Mouse (Mus musculus): ENCODE data around the gene 2010300C02Rik. TPM values are rescaled to one million over a fixed set of nuclear protein-coding genes. Genes with fewer than 3 reads are reported as not detected.

2010300C02Rik gene
- 33.5 TPM for polyA plus RNA-seq (2014; fragmentation: Illumina TruSeq; extraction: RNeasy Lipid Tissue Mini Kit (QIAGEN cat#74804); ENCODE audit: low read depth, low replicate concordance)

DNA sequence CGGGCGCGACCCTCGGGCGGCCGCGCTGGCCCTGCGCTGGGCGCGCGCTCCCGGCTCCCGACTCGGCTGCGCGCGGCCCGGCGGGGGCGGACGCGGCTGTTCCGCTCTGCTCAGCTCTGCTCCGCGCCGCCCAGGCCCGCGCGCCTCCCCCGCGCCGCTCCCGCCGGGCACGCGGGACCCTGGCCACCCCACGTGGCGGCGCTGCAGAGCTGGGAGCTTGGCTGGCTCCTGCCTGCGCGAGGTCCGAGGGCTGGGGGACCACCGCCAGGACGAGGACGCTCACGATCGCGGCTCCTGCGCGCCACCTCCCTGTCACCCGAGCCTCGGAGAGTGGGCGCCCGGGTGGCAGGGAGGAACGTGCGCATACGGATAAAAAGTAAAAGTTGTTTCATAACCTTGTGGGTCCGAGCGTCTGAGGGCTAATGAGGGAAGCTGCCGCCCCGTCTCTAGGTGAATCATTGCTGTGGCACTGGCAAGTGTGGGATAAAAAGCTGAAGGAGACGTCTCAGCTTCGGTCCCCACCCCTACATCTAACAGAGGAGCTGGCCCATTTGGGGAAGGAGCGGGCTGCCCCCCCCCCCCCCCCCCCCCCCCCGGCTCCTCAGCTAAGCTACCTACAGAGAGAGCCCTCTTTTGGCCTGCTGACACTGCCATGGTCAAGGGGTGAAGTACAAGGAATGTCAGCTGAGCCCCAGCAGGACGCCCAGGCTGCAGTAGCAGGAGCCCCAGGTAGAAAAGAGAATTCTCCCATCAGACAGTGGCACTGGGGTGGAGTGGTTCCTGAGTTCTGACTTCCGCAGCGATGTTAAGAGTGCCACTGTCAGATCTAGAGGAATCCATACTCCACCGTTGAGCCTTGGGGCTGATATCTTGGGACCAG is at the start of gene 2010300C02Rik:
2010300C02Rik (minus strand) TSS at position 325 of the 880 bp plus-strand sequence.

Other genes with a start within 250 kb of the 2010300C02Rik start
- gene Mgat4a, start 179.1 kb downstream of the 2010300C02Rik start, polyA plus RNA-seq (2014; fragmentation: Illumina TruSeq; extraction: RNeasy Lipid Tissue Mini Kit (QIAGEN cat#74804); ENCODE audit: low read depth, low replicate concordance) = 3.8 TPM
- 7.4 TPM for gene Tsga10, start 146.3 kb upstream of the 2010300C02Rik start, polyA plus RNA-seq (2014; fragmentation: Illumina TruSeq; extraction: RNeasy Lipid Tissue Mini Kit (QIAGEN cat#74804); ENCODE audit: low read depth, low replicate concordance)
- gene Lipt1, start 151.7 kb upstream of the 2010300C02Rik start, polyA plus RNA-seq (2014; fragmentation: Illumina TruSeq; extraction: RNeasy Lipid Tissue Mini Kit (QIAGEN cat#74804); ENCODE audit: low read depth, low replicate concordance) = 5.4 TPM
- 24.2 TPM for gene Mitd1, start 170.3 kb upstream of the 2010300C02Rik start, polyA plus RNA-seq (2014; fragmentation: Illumina TruSeq; extraction: RNeasy Lipid Tissue Mini Kit (QIAGEN cat#74804); ENCODE audit: low read depth, low replicate concordance)
- 163 TPM for gene Mrpl30, start 170.4 kb upstream of the 2010300C02Rik start, polyA plus RNA-seq (2014; fragmentation: Illumina TruSeq; extraction: RNeasy Lipid Tissue Mini Kit (QIAGEN cat#74804); ENCODE audit: low read depth, low replicate concordance)
- gene Lyg2, start 196.4 kb upstream of the 2010300C02Rik start, polyA plus RNA-seq (2014; fragmentation: Illumina TruSeq; extraction: RNeasy Lipid Tissue Mini Kit (QIAGEN cat#74804); ENCODE audit: low read depth, low replicate concordance) = 0.11 TPM
- not detected for gene Lyg1, start 237.7 kb upstream of the 2010300C02Rik start, polyA plus RNA-seq (2014; fragmentation: Illumina TruSeq; extraction: RNeasy Lipid Tissue Mini Kit (QIAGEN cat#74804); ENCODE audit: low read depth, low replicate concordance)